Mouse (Mus musculus): ENCODE measurements around the gene Col9a3. TPM values are rescaled to one million over a fixed set of nuclear protein-coding genes. Genes with fewer than 3 reads are reported as not detected.

Gene Col9a3
- polyA plus RNA-seq, 1 experiment from 2014 or later: 22.6 TPM

DNA sequence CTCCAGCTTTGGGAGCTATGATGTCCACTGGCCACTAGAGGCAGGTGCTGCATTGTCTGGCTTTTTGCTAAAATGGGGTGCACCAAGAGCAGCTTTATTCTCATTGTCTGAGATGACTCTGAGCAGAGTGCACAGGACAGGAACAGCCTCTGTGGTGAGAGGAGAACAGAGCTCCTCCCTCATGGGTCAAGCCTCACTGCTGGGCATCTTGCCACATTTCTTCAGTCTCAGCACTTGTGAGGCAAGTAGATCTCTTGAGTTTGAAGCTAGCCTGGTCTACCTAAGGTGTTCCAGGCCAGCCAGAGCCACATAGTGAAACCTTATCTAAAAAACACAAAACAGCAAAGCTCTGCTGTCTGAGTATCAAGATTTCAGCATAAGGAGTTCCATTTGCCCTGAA lies 49.3 kb downstream of the Col9a3 start:
- no peak overlapping the region for H3K9ac ChIP-seq (ENCODE audit: low read depth, low read length)
- H3K9me3 ChIP-seq (ENCODE audit: control insufficient read depth, low read length): peaks cover 9% of the 10 kb centered on the region; the same call in 1 of the 2 replicates

DNA sequence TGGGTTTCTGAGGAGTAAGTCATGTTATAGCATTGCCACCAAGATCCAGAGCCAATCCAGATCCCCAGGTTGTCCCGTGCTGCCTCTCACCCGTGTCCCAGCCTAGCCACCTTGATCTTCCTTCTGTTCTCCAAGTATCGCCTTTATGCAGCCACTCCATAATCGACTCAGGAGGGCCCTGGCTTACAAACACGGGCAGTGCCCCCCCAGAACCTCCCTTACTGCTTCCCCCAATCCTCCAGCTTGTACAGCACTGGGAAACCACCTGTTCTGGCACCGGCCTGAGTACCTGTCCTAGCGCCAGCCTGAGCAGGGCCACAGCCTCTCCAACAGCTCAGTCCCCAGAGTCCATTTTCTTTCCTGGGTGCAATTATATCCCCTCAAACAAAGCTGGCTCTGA lies 57.1 kb downstream of the Col9a3 start:
- 88% methylated on average over 7 of the region's 7 CpGs for WGBS
- H3K9me3 ChIP-seq (ENCODE audit: control insufficient read depth, low read length): no peaks in the 10 kb centered on the region
- no peak overlapping the region for H3K4me2 ChIP-seq (replicated peaks; ENCODE audit: low read depth, low read length)
- no peak overlapping the region for H3K9ac ChIP-seq (ENCODE audit: low read depth, low read length)
- H3K27me3 ChIP-seq (ENCODE audit: control insufficient read depth, insufficient read depth, low read length): no peaks in the 10 kb centered on the region
- DNase-seq (ENCODE audit: low spot score): no peak
- ATAC-seq (ENCODE audit: low FRiP score): no peak
- H3K4me3 ChIP-seq (ENCODE audit: low read depth, low read length): no peak overlapping the region
- no peaks in the 10 kb centered on the region for H3K36me3 ChIP-seq (ENCODE audit: control insufficient read depth, insufficient read depth, low read length)
- no peak overlapping the region for H3K27ac ChIP-seq (ENCODE audit: low read depth, low read length)
- peaks cover 4% of the 10 kb centered on the region for H3K4me1 ChIP-seq (replicated peaks; ENCODE audit: control insufficient read depth, insufficient read depth, low read length)

More for the DNA sequence above, 49.3 kb downstream of the Col9a3 start:
- ATAC-seq (ENCODE audit: low FRiP score) (no peak), DNase-seq (ENCODE audit: low spot score) (no peak)
- H3K27ac ChIP-seq (ENCODE audit: low read depth, low read length): no peak overlapping the region
- H3K4me2 ChIP-seq (replicated peaks; ENCODE audit: low read depth, low read length): no peak overlapping the region
- H3K4me1 ChIP-seq (replicated peaks; ENCODE audit: control insufficient read depth, insufficient read depth, low read length): no peaks in the 10 kb centered on the region
- H3K27me3 ChIP-seq (ENCODE audit: control insufficient read depth, insufficient read depth, low read length): peaks cover 12% of the 10 kb centered on the region
- H3K36me3 ChIP-seq (ENCODE audit: control insufficient read depth, insufficient read depth, low read length): no peaks in the 10 kb centered on the region
- H3K4me3 ChIP-seq (ENCODE audit: low read depth, low read length): no peak overlapping the region

DNA sequence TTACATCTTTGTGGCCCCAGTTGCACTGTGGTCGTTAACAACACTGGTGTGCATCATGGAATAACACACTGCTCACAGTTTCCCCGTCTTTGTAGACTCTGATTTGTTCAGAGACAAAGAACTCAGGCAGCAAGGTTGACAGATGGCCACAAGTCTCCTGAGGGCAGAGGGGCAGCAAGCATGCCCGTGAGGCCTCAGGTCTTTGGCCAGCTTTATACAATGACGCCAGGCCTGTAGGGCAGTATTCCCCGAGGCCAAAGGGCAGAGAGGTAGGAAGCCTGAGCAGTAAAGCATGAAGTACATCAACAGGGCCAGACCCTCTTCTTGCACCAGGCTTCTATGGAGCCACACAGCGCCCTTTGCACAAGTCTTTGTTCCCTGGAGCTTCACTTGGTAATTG lies 57.6 kb downstream of the Col9a3 start:
- Histone ChIP-seq H3K9me3 (ENCODE audit: control insufficient read depth, low read length) (no peaks in the 10 kb centered on the region), H3K36me3 (ENCODE audit: control insufficient read depth, insufficient read depth, low read length) (no peaks in the 10 kb centered on the region), H3K4me3 (ENCODE audit: low read depth, low read length) (no peak overlapping the region), H3K4me2 (replicated peaks; ENCODE audit: low read depth, low read length) (no peak overlapping the region), H3K4me1 (replicated peaks; ENCODE audit: control insufficient read depth, insufficient read depth, low read length) (peaks cover 4% of the 10 kb centered on the region), H3K27ac (ENCODE audit: low read depth, low read length) (no peak overlapping the region), H3K9ac (ENCODE audit: low read depth, low read length) (no peak overlapping the region), H3K27me3 (ENCODE audit: control insufficient read depth, insufficient read depth, low read length) (no peaks in the 10 kb centered on the region)
- DNase-seq (ENCODE audit: low spot score) (no peak), ATAC-seq (ENCODE audit: low FRiP score) (0 out of 2 replicates have a peak, but pooled peaks have one; percentile 32)
- 41% methylated on average over 6 of the region's 6 CpGs for WGBS

DNA sequence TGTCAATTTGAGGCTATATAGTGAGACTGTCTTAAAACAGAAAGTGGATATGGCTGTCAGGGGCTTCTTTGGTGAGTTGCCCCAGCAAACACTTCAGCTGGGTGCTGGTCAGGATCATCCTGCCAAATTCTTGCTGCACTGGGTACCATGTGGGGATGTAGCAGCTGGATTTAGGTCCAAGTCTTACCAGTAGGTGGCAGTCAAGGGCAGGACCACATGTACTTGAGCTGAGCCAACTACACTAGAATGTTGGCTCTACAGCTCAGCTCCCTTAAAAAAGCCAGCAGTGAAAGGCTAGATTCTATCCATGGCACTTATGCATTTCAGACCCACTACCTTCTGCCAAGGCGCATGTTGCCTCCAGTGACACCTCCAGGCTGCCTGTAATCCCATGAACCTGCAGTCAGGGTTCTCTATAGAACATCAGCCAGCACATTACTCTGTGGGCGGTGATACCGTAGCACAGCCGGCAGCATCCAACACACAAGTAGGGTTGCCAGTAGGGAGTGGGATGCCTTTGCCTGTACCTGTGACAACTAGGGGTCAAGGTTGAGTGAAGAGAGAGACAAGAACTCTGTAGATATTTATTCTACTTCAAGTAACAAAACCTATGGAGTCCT lies 59.9 kb downstream of the Col9a3 start:
- 72% methylated on average over 4 of the region's 4 CpGs for WGBS
- peak; percentile 68; the same call in 1 of the 2 replicates for ATAC-seq (ENCODE audit: low FRiP score)
- no peaks in the 10 kb centered on the region for H3K9me3 ChIP-seq (ENCODE audit: control insufficient read depth, low read length)

DNA sequence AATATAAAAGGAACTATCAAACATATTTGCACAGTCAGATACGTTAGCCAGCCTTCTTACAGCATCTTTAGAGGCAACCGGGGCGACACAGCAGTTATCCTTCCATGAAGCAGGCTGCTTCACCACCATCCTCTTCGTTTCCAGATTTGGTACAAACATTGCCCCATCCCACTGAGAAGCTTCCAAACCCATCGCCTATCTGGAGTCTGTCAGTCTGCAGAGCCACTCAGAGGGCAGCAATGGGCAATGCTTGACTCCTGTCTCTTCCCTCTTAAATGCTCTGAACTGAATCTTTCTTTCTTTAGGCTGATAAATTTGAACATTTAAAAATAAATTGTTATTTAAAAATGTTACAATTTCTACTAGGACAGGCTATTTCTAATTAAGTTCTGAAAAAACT lies 60.8 kb downstream of the Col9a3 start:
- H3K4me3 ChIP-seq (ENCODE audit: low read depth, low read length): no peak overlapping the region
- no peaks in the 10 kb centered on the region for H3K36me3 ChIP-seq (ENCODE audit: control insufficient read depth, insufficient read depth, low read length)
- no peak overlapping the region for H3K9ac ChIP-seq (ENCODE audit: low read depth, low read length)
- DNase-seq (ENCODE audit: low spot score): no peak
- no peak overlapping the region for H3K27ac ChIP-seq (ENCODE audit: low read depth, low read length)
- H3K27me3 ChIP-seq (ENCODE audit: control insufficient read depth, insufficient read depth, low read length): no peaks in the 10 kb centered on the region
- no peak overlapping the region for H3K4me2 ChIP-seq (replicated peaks; ENCODE audit: low read depth, low read length)
- 89% methylated on average over 5 of the region's 5 CpGs for WGBS
- no peaks in the 10 kb centered on the region for H3K9me3 ChIP-seq (ENCODE audit: control insufficient read depth, low read length)
- ATAC-seq (ENCODE audit: low FRiP score): no peak
- H3K4me1 ChIP-seq (replicated peaks; ENCODE audit: control insufficient read depth, insufficient read depth, low read length): peaks cover 4% of the 10 kb centered on the region

More for the DNA sequence above, 59.9 kb downstream of the Col9a3 start:
- Histone ChIP-seq H3K36me3 (ENCODE audit: control insufficient read depth, insufficient read depth, low read length) (no peaks in the 10 kb centered on the region), H3K4me2 (replicated peaks; ENCODE audit: low read depth, low read length) (no peak overlapping the region), H3K27ac (ENCODE audit: low read depth, low read length) (no peak overlapping the region), H3K27me3 (ENCODE audit: control insufficient read depth, insufficient read depth, low read length) (no peaks in the 10 kb centered on the region), H3K4me3 (ENCODE audit: low read depth, low read length) (no peak overlapping the region), H3K9ac (ENCODE audit: low read depth, low read length) (no peak overlapping the region), H3K4me1 (replicated peaks; ENCODE audit: control insufficient read depth, insufficient read depth, low read length) (peaks cover 4% of the 10 kb centered on the region)
- peak; percentile 84 for DNase-seq (ENCODE audit: low spot score)

DNA sequence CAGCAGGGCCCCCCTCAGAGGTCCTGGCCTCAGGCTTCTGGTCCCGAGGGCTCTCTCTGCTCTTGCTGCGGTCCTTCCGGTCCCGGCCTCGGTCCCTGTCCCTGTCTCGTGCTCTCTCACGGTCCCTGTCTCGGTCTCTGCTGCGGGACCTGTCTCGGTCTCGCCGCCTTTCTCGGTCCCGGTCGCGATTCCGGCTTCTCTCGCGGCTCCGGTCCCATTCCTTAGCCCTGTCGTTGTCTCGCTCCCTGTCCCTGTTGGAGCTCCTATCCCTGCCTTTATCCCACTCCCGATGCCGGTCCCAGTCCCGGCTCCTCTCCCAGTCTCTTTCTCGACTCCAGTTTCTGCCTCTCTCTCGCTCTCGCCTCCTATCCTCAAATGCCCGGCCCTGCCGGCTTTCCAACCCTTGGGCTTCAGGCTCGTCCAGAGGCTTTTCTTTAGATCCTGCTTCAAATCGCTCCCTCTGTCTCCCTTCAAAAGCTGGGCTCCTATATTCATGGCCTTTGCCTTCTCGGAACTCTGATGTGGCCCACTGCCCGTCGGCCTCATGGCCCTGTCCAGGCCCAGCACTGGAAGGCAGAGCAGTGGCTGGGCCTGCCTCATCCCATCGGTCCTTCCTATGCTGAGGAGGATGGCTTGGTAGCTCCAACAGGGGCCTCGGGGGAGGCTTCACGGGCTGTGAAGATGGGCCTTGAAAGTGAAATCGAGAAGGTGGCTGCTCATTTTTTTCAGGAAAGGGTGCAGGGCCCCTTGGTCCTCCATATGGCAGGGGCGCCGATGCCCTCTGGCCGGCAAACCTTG lies 62.0 kb downstream of the Col9a3 start:
- no peaks in the 10 kb centered on the region for H3K27me3 ChIP-seq (ENCODE audit: control insufficient read depth, insufficient read depth, low read length)
- peak overlapping the region; percentile 41 for H3K4me2 ChIP-seq (replicated peaks; ENCODE audit: low read depth, low read length)
- H3K4me3 ChIP-seq (ENCODE audit: low read depth, low read length): 0 out of 2 replicates have a peak overlapping the region, but pooled peaks have one; percentile 6
- no peaks in the 10 kb centered on the region for H3K36me3 ChIP-seq (ENCODE audit: control insufficient read depth, insufficient read depth, low read length)
- H3K4me1 ChIP-seq (replicated peaks; ENCODE audit: control insufficient read depth, insufficient read depth, low read length): peaks cover 4% of the 10 kb centered on the region
- WGBS: 32% methylated on average over 42 of the region's 42 CpGs
- DNase-seq (ENCODE audit: low spot score): peak; percentile 38
- H3K9ac ChIP-seq (ENCODE audit: low read depth, low read length): peak overlapping the region; percentile 37
- ATAC-seq (ENCODE audit: low FRiP score): peak; percentile 36; the same call in 1 of the 2 replicates
- 0 out of 2 replicates have a peak overlapping the region, but pooled peaks have one; percentile 42 for H3K27ac ChIP-seq (ENCODE audit: low read depth, low read length)
- no peaks in the 10 kb centered on the region for H3K9me3 ChIP-seq (ENCODE audit: control insufficient read depth, low read length)

DNA sequence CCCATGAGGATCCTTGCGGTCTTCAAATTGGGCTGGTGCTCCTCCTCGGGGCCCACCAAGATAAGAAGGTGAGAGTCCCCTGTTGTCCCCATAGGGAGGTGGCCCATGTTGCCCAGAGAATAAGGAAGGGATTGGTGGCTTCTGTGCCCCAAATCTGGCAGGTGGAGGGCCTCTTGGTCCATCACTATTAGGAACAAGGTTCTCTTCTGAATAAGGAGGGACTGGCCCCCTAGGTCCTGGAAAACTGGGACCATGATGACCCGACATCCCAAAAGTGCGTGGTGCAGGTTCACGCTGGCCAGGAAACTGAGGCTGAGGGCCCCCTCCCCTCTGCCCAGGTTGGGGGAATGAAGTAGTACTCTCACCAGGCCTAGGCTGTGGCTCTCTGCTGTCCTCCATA lies 62.9 kb downstream of the Col9a3 start:
- no peak overlapping the region for H3K27ac ChIP-seq (ENCODE audit: low read depth, low read length)
- no peaks in the 10 kb centered on the region for H3K27me3 ChIP-seq (ENCODE audit: control insufficient read depth, insufficient read depth, low read length)
- no peak overlapping the region for H3K4me2 ChIP-seq (replicated peaks; ENCODE audit: low read depth, low read length)
- DNase-seq (ENCODE audit: low spot score): no peak
- no peak overlapping the region for H3K9ac ChIP-seq (ENCODE audit: low read depth, low read length)
- no peak overlapping the region for H3K4me3 ChIP-seq (ENCODE audit: low read depth, low read length)
- peaks cover 4% of the 10 kb centered on the region for H3K4me1 ChIP-seq (replicated peaks; ENCODE audit: control insufficient read depth, insufficient read depth, low read length)
- no peaks in the 10 kb centered on the region for H3K9me3 ChIP-seq (ENCODE audit: control insufficient read depth, low read length)
- no peak for ATAC-seq (ENCODE audit: low FRiP score)
- WGBS: 95% methylated on average over 5 of the region's 5 CpGs
- no peaks in the 10 kb centered on the region for H3K36me3 ChIP-seq (ENCODE audit: control insufficient read depth, insufficient read depth, low read length)

DNA sequence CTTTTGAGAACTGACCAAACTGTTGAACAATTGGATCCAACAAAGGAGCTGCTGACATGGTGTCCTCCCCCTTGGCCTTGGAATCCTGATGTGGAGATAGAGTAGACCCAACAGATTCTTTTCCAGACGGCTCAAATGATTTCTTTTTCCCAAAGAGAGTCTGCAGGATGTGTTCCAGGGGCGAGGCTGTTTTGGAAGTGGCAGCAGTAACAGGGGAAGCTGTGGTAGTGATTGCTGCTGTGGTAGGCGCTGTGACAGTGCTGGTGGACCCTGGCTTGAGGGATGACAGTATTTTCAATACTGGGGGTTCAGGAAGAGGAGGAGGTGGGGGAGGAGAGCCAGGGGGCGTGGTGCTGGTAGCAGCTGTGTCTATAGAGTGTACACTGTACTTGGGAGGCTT lies 64.4 kb downstream of the Col9a3 start:
- ATAC-seq (ENCODE audit: low FRiP score) (no peak), DNase-seq (ENCODE audit: low spot score) (no peak)
- no peak overlapping the region for H3K27ac ChIP-seq (ENCODE audit: low read depth, low read length)
- H3K36me3 ChIP-seq (ENCODE audit: control insufficient read depth, insufficient read depth, low read length): no peaks in the 10 kb centered on the region
- H3K9me3 ChIP-seq (ENCODE audit: control insufficient read depth, low read length): no peaks in the 10 kb centered on the region
- peaks cover 4% of the 10 kb centered on the region for H3K4me1 ChIP-seq (replicated peaks; ENCODE audit: control insufficient read depth, insufficient read depth, low read length)
- no peaks in the 10 kb centered on the region for H3K27me3 ChIP-seq (ENCODE audit: control insufficient read depth, insufficient read depth, low read length)
- 89% methylated on average over 4 of the region's 4 CpGs for WGBS
- no peak overlapping the region for H3K9ac ChIP-seq (ENCODE audit: low read depth, low read length)
- no peak overlapping the region for H3K4me3 ChIP-seq (ENCODE audit: low read depth, low read length)
- no peak overlapping the region for H3K4me2 ChIP-seq (replicated peaks; ENCODE audit: low read depth, low read length)
